Mouse (Mus musculus) embryo, embryonic 11 days (tissue): ENCODE data around the gene Hist1h2ak.
A peak's percentile ranks its signal among the peaks of the same experiment; 100 is the strongest.

Source experiments
- DNase-seq: peaks from one replicate; pipeline ENCODE4 v3.0.0-alpha.2; 2015

The Hist1h2ak gene

GRCm38 (mm10) chr13:21754294-21755001 lies 821 bp upstream of the Hist1h2ak start:
- DNase-seq, result peak; percentile 64

- DNase-seq, result no peak
Measured at GRCm38 (mm10) chr13:21753051-21753523, 540 bp downstream of the Hist1h2ak start.

GRCm38 (mm10) chr13:21752356-21752755 lies 1.3 kb downstream of the Hist1h2ak start:
- DNase-seq, result no peak

GRCm38 (mm10) chr13:21751827-21752226 lies 1.8 kb downstream of the Hist1h2ak start:
- no peak for DNase-seq

GRCm38 (mm10) chr13:21751417-21751816 lies 2.2 kb downstream of the Hist1h2ak start:
- no peak for DNase-seq

GRCm38 (mm10) chr13:21750159-21751017 lies 3.2 kb downstream of the Hist1h2ak start, which contains the start of gene Hist1h4k:
Hist1h4k (minus strand) TSS chr13:21750505.
- DNase-seq, result peak; percentile 96

GRCm38 (mm10) chr13:21749387-21750158 lies 4.1 kb downstream of the Hist1h2ak start:
- peak; percentile 57 for DNase-seq

GRCm38 (mm10) chr13:21745006-21745405 lies 8.6 kb downstream of the Hist1h2ak start:
- no peak for DNase-seq

GRCm38 (mm10) chr13:21734906-21735767 lies 18.5 kb downstream of the Hist1h2ak start, which contains the start of gene Hist1h4j:
Hist1h4j (plus strand) TSS chr13:21735064.
- DNase-seq, result peak; percentile 94

GRCm38 (mm10) chr13:21734010-21734905 lies 19.4 kb downstream of the Hist1h2ak start:
- DNase-seq, result peak; percentile 94

- DNase-seq, result no peak
Measured at GRCm38 (mm10) chr13:21733466-21733865, 20.2 kb downstream of the Hist1h2ak start.

- DNase-seq, result no peak
Measured at GRCm38 (mm10) chr13:21729544-21729943, 24.1 kb downstream of the Hist1h2ak start.

GRCm38 (mm10) chr13:21727948-21728572 lies 25.6 kb downstream of the Hist1h2ak start:
- peak; percentile 68 for DNase-seq

- DNase-seq, result peak; percentile 45
Measured at GRCm38 (mm10) chr13:21722993-21723836, 30.4 kb downstream of the Hist1h2ak start.

- DNase-seq, result peak; percentile 63
Measured at GRCm38 (mm10) chr13:21722373-21722925, 31.2 kb downstream of the Hist1h2ak start.

GRCm38 (mm10) chr13:21721757-21722372 lies 31.8 kb downstream of the Hist1h2ak start, which contains the start of gene Hist1h2bm:
Hist1h2bm (plus strand) TSS chr13:21722044.
- DNase-seq, result peak; percentile 93

- DNase-seq, result peak; percentile 47
Measured at GRCm38 (mm10) chr13:21721107-21721756, 32.4 kb downstream of the Hist1h2ak start.
